Mouse (Mus musculus) C2C12 (cell line): ENCODE measurements around the gene Map4k4.

Source experiments
- CTCF ChIP-seq: IDR thresholded peaks from one replicate; pipeline ENCODE4 v1.5.1; 2011; ENCODE audit not compliant: control insufficient read depth, insufficient read depth, insufficient read length
- MAX ChIP-seq: IDR thresholded peaks from one replicate; pipeline ENCODE4 v1.6.1; 2011; ENCODE audit warnings: mild to moderate bottlenecking, control low read depth
- MYOD1 ChIP-seq: IDR thresholded peaks from one replicate; pipeline ENCODE4 v1.6.1; 2011; ENCODE audit warnings: low read depth; ENCODE audit not compliant: control insufficient read depth, insufficient read length
- USF1 ChIP-seq: IDR thresholded peaks from one replicate; pipeline ENCODE4 v1.6.1; 2011; ENCODE audit warnings: low read depth, mild to moderate bottlenecking, control low read depth, moderate library complexity

DNA sequence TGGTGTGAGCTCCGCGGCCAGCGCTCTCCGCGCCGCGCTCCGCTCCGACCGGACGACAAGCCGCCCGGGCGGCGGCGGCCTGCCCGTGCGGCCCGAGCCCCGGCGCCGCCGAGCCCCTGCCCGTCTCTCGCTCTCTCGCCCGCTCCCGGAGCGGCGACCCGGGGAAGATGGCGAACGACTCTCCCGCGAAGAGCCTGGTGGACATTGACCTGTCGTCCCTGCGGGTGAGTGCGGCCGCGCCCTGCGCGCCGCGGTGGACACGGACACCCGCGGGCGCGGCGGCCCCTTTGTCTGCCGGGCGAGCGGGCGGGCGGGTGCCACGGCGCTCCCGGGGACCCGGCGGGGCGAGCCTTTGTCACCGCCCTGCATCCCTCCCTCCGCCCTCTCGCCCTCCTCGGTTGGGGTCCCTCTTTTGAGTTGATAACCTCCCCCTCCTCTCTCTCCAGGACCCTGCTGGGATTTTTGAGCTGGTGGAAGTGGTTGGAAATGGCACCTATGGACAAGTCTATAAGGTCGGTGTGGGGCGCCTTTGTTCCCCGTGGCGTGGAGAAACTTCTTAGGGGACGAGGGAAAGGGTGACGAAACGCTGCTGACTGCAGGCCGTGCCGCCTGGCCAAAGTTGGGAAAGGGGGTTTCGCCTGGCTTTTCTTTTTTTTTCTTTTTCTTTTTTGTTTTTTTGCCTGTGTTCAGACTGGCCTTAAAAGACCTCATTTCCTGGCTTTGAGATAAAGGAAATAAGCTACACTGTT, 524 bp downstream of the Map4k4 start:
- no peak for TF ChIP-seq CTCF
- TF ChIP-seq MAX: peak; percentile 17
- no peak for TF ChIP-seq MYOD1
- no peak for TF ChIP-seq USF1
